Mouse (Mus musculus) MEL (cell line): ENCODE data around the gene Hspb1. TPM values are rescaled to one million over a fixed set of nuclear protein-coding genes. Genes with fewer than 3 reads are reported as not detected.
A peak's percentile ranks its signal among the peaks of the same experiment; 100 is the strongest.

ENCODE experiments used
- DNase-seq: peaks from one replicate; pipeline ENCODE4 v3.0.0; 2011; ENCODE audit warnings: low read depth, low spot score
- H3K27ac ChIP-seq: 2 replicates; pipeline ENCODE4 v1.5.1; 2012; ENCODE audit warnings: low read depth, mild to moderate bottlenecking, control low read depth, low read length, moderate library complexity; ENCODE audit not compliant: control insufficient read depth
- H3K27me3 ChIP-seq, 2 experiments: fragments of 150-350 bp in 1 of 2; sonication (generic) in 1 of 2; 2 replicates each; pipeline ENCODE4 v1.6.1; 2012; ENCODE audit warnings: low read length in 2 of 2, mild to moderate bottlenecking in 2 of 2, improper control_type of control experiment in 1 of 2, moderate library complexity in 1 of 2; ENCODE audit not compliant: insufficient read depth in 2 of 2, control insufficient read depth in 1 of 2
- H3K36me3 ChIP-seq, 2 experiments: 2 replicates each; pipeline ENCODE4 v1.6.1; 2012 to 2014; ENCODE audit warnings: low read length in 2 of 2, improper control_type of control experiment in 1 of 2, inconsistent platforms in 1 of 2, mild to moderate bottlenecking in 1 of 2; ENCODE audit not compliant: insufficient read depth in 2 of 2, control insufficient read depth in 1 of 2
- H3K4me1 ChIP-seq, 2 experiments: fragments of 150-350 bp in 1 of 2; sonication (generic) in 1 of 2; 2 replicates each; pipeline ENCODE4 v1.6.1; 2012; ENCODE audit warnings: low read length in 2 of 2, improper control_type of control experiment in 1 of 2, mild to moderate bottlenecking in 1 of 2; ENCODE audit not compliant: insufficient read depth in 2 of 2, control insufficient read depth in 1 of 2
- H3K4me3 ChIP-seq, 2 experiments: fragments of 150-350 bp in 1 of 2; sonication (generic) in 1 of 2; 2 replicates each; pipeline ENCODE4 v1.5.1; 2012; ENCODE audit warnings: low read depth in 2 of 2, low read length in 2 of 2, mild to moderate bottlenecking in 2 of 2, moderate library complexity in 2 of 2, control low read depth in 1 of 2, improper control_type of control experiment in 1 of 2; ENCODE audit not compliant: control insufficient read depth in 1 of 2, insufficient read depth in 1 of 2
- H3K79me2 ChIP-seq: 2 replicates; pipeline ENCODE4 v1.6.1; 2012; ENCODE audit warnings: mild to moderate bottlenecking, low read length, moderate library complexity; ENCODE audit not compliant: control insufficient read depth, poor library complexity, insufficient read depth
- H3K9ac ChIP-seq: 2 replicates; pipeline ENCODE4 v1.6.1; 2012; ENCODE audit warnings: low read depth, mild to moderate bottlenecking, control low read depth, low read length, moderate library complexity; ENCODE audit not compliant: control insufficient read depth, poor library complexity, severe bottlenecking
- H3K9me3 ChIP-seq: fragments of 150-350 bp; sonication (generic); replicated peaks from 2 replicates; pipeline ENCODE4 v1.6.1; 2012; ENCODE audit warnings: mild to moderate bottlenecking, low read length, improper control_type of control experiment, moderate library complexity; ENCODE audit not compliant: insufficient read depth
- CHD1 ChIP-seq: IDR thresholded peaks from 2 replicates; pipeline ENCODE4 v1.6.1; 2012; ENCODE audit warnings: low read depth, mild to moderate bottlenecking, inconsistent platforms, low read length, improper control_type of control experiment
- CTCF ChIP-seq, 3 experiments: IDR thresholded peaks in 2 of 3; conservative IDR thresholded peaks in 1 of 3; 2 replicates each; pipeline ENCODE4 v1.5.1; 2011 to 2012; ENCODE audit warnings: low read length in 3 of 3, low read depth in 2 of 3, mild to moderate bottlenecking in 2 of 3, improper control_type of control experiment in 1 of 3, inconsistent platforms in 1 of 3, mixed read lengths in 1 of 3, moderate library complexity in 1 of 3; ENCODE audit not compliant: control insufficient read depth in 1 of 3, insufficient read depth in 1 of 3, poor library complexity in 1 of 3, severe bottlenecking in 1 of 3
- ELF1 ChIP-seq: IDR thresholded peaks from 2 replicates; pipeline ENCODE4 v1.6.1; 2014; ENCODE audit warnings: low read depth, mild to moderate bottlenecking, inconsistent platforms, low read length, improper control_type of control experiment, moderate library complexity
- EP300 ChIP-seq, 2 experiments: IDR thresholded peaks; 2 replicates each; pipeline ENCODE4 v1.6.1; 2011; ENCODE audit warnings: improper control_type of control experiment in 2 of 2, low read length in 2 of 2, low read depth in 1 of 2, mild to moderate bottlenecking in 1 of 2
- JUND ChIP-seq: IDR thresholded peaks from 2 replicates; pipeline ENCODE4 v1.6.1; 2011; ENCODE audit warnings: low read depth, mild to moderate bottlenecking, improper control_type of control experiment, low read length
- MAFK ChIP-seq: IDR thresholded peaks from 2 replicates; pipeline ENCODE4 v1.6.1; 2011; ENCODE audit warnings: low read depth, mild to moderate bottlenecking, low read length, improper control_type of control experiment, borderline replicate concordance
- MAZ ChIP-seq: IDR thresholded peaks from 2 replicates; pipeline ENCODE4 v1.6.1; 2012; ENCODE audit warnings: low read depth, mild to moderate bottlenecking, inconsistent platforms, low read length, improper control_type of control experiment
- MEF2A ChIP-seq: IDR thresholded peaks from 2 replicates; pipeline ENCODE4 v1.6.1; 2014; ENCODE audit warnings: low read depth, mild to moderate bottlenecking, inconsistent platforms, low read length, improper control_type of control experiment; ENCODE audit not compliant: poor library complexity, insufficient replicate concordance, severe bottlenecking; ENCODE audit errors: extremely low read depth
- MYB ChIP-seq: IDR thresholded peaks from 2 replicates; pipeline ENCODE4 v1.6.1; 2011; ENCODE audit warnings: mild to moderate bottlenecking, low read depth, low read length, improper control_type of control experiment
- MYC ChIP-seq: IDR thresholded peaks from 2 replicates; pipeline ENCODE4 v1.6.1; 2011; ENCODE audit warnings: low read depth, mild to moderate bottlenecking, low read length, improper control_type of control experiment, moderate library complexity
- NELFE ChIP-seq: IDR thresholded peaks from 2 replicates; pipeline ENCODE4 v1.6.1; 2011; ENCODE audit warnings: low read depth, low read length, improper control_type of control experiment
- POLR2A ChIP-seq, 2 experiments: IDR thresholded peaks; 2 replicates each; pipeline ENCODE4 v1.6.1; 2011 to 2012; ENCODE audit warnings: low read length in 2 of 2, mild to moderate bottlenecking in 2 of 2, control low read depth in 1 of 2, improper control_type of control experiment in 1 of 2, low read depth in 1 of 2, moderate library complexity in 1 of 2; ENCODE audit not compliant: control insufficient read depth in 1 of 2, insufficient read depth in 1 of 2, poor library complexity in 1 of 2
- POLR2AphosphoS2 ChIP-seq: IDR thresholded peaks from 2 replicates; pipeline ENCODE4 v1.6.1; 2011; ENCODE audit warnings: low read length, improper control_type of control experiment
- POLR2AphosphoS5 ChIP-seq: IDR thresholded peaks from 2 replicates; pipeline ENCODE4 v1.6.1; 2012; ENCODE audit warnings: low read depth, borderline replicate concordance, mild to moderate bottlenecking, inconsistent platforms, low read length, moderate library complexity, mixed read lengths
- RAD21 ChIP-seq: IDR thresholded peaks from 2 replicates; pipeline ENCODE4 v1.6.1; 2011; ENCODE audit warnings: mild to moderate bottlenecking, low read depth, low read length, improper control_type of control experiment
- SIN3A ChIP-seq: IDR thresholded peaks from 2 replicates; pipeline ENCODE4 v1.6.1; 2012; ENCODE audit warnings: low read length, improper control_type of control experiment, inconsistent platforms
- SMC3 ChIP-seq: IDR thresholded peaks from 2 replicates; pipeline ENCODE4 v1.6.1; 2011; ENCODE audit warnings: low read depth, low read length, improper control_type of control experiment
- TBP ChIP-seq: IDR thresholded peaks from 2 replicates; pipeline ENCODE4 v1.8.0; 2011; ENCODE audit warnings: low read depth, low read length, improper control_type of control experiment
- UBTF ChIP-seq: IDR thresholded peaks from 2 replicates; pipeline ENCODE4 v1.6.1; 2012; ENCODE audit warnings: low read depth, mild to moderate bottlenecking, inconsistent platforms, low read length, improper control_type of control experiment, moderate library complexity, borderline replicate concordance; ENCODE audit not compliant: insufficient read depth
- USF2 ChIP-seq, 2 experiments: IDR thresholded peaks; 2 replicates each; pipeline ENCODE4 v1.6.1; 2011 to 2012; ENCODE audit warnings: improper control_type of control experiment in 2 of 2, low read length in 2 of 2, borderline replicate concordance in 1 of 2, inconsistent platforms in 1 of 2, low read depth in 1 of 2, mild to moderate bottlenecking in 1 of 2; ENCODE audit not compliant: insufficient read depth in 1 of 2
- ZKSCAN1 ChIP-seq: IDR thresholded peaks from 2 replicates; pipeline ENCODE4 v1.6.1; 2012; ENCODE audit warnings: low read depth, mild to moderate bottlenecking, inconsistent platforms, low read length, improper control_type of control experiment, moderate library complexity
- ZMIZ1 ChIP-seq: IDR thresholded peaks from 2 replicates; pipeline ENCODE4 v1.6.1; 2012; ENCODE audit warnings: low read depth, mild to moderate bottlenecking, inconsistent platforms, low read length, improper control_type of control experiment, moderate library complexity
- polyA plus RNA-seq, 2 experiments: library from polyadenylated mRNA; stranded (reverse) in 1 of 2; unstranded in 1 of 2; fragments of >175 nt in 1 of 2; fragments of >200 nt in 1 of 2; gene quantifications; 2 replicates each; pipeline versions ENCODE4 v1.2.1 to v1.2.4; 2012; ENCODE audit warnings: low replicate concordance in 2 of 2, low read depth in 1 of 2; ENCODE audit not compliant: insufficient read length in 2 of 2, insufficient read depth in 1 of 2, missing spikeins in 1 of 2
- total RNA-seq: library from RNA; depleted of rRNA; stranded (reverse); fragments of 300-350 nt; gene quantifications from 2 replicates; pipeline ENCODE4 v1.2.3, GENCODE M21; 2012

Hspb1 gene
- total and polyA plus RNA-seq, 3 experiments, result not detected

GRCm38 (mm10) chr5:135908989-135909388, 21.3 kb downstream of the Hspb1 start:
- no peak for DNase-seq
- Histone ChIP-seq H3K36me3 (peaks cover 0 to 15% of the 10 kb centered on the region in 2 experiments; a peak in 2 of 4 replicates), H3K4me1 (no peaks in the 10 kb centered on the region), H3K9me3 (no peaks in the 10 kb centered on the region), H3K27me3 (no peaks in the 10 kb centered on the region), H3K9ac (no peak overlapping the region), H3K4me3 (no peak overlapping the region), H3K27ac (no peak overlapping the region), H3K79me2 (peaks cover 19% of the 10 kb centered on the region)
- TF ChIP-seq MYB (no peak), MAFK (no peak), MAZ (no peak), ZKSCAN1 (no peak), ELF1 (no peak), MYC (no peak)
- TF ChIP-seq, all 39 proteins: peak for 0

GRCm38 (mm10) chr5:135909646-135910045, 21.9 kb downstream of the Hspb1 start:
- no peak overlapping the region for H3K4me3 ChIP-seq
- H3K4me1 ChIP-seq, result no peaks in the 10 kb centered on the region
- H3K27ac ChIP-seq, result no peak overlapping the region
- TF ChIP-seq NELFE (no peak), POLR2A (IDR thresholded peaks at IDR 0.05; ENCODE audit: control insufficient read depth in 1 of 2, insufficient read depth in 1 of 2, low read depth in 1 of 2, low read length in 2 of 2, poor library complexity in 1 of 2) (peak in 1 of 2 experiments; percentile 16; a peak in 1 of 4 replicates)
- H3K79me2 ChIP-seq, result peaks cover 21% of the 10 kb centered on the region
- H3K9me3 ChIP-seq, result no peaks in the 10 kb centered on the region
- no peaks in the 10 kb centered on the region for H3K27me3 ChIP-seq
- H3K9ac ChIP-seq, result no peak overlapping the region
- DNase-seq, result no peak
- H3K36me3 ChIP-seq, result peaks cover 0 to 20% of the 10 kb centered on the region in 2 experiments; a peak in 2 of 4 replicates

GRCm38 (mm10) chr5:135910813-135911212, 23.1 kb downstream of the Hspb1 start:
- H3K36me3 ChIP-seq, result peaks cover 3 to 23% of the 10 kb centered on the region in 2 experiments; a peak in 3 of 4 replicates
- peaks cover 30% of the 10 kb centered on the region for H3K79me2 ChIP-seq
- H3K4me1 ChIP-seq, result no peaks in the 10 kb centered on the region; a peak in 1 of 4 replicates
- DNase-seq, result no peak
- no peak overlapping the region for H3K27ac ChIP-seq
- no peak overlapping the region for H3K9ac ChIP-seq
- TF ChIP-seq JUND (no peak), POLR2AphosphoS2 (no peak), SMC3 (no peak), RAD21 (no peak), CTCF (IDR thresholded peaks at IDR 0.05 in 2 of 3, conservative IDR thresholded peaks at IDR 0.05 in 1 of 3; ENCODE audit: control insufficient read depth in 1 of 3, insufficient read depth in 1 of 3, low read depth in 2 of 3, low read length in 3 of 3, poor library complexity in 1 of 3, severe bottlenecking in 1 of 3) (no peak), MYB (no peak), SIN3A (no peak), UBTF (no peak), POLR2AphosphoS5 (no peak), NELFE (no peak), ZMIZ1 (no peak), USF2 (IDR thresholded peaks at IDR 0.05; ENCODE audit: borderline replicate concordance in 1 of 2, insufficient read depth in 1 of 2, low read depth in 1 of 2, low read length in 2 of 2) (no peak), MEF2A (no peak), CHD1 (no peak), TBP (no peak), MAZ (no peak), MYC (no peak), EP300 (IDR thresholded peaks at IDR 0.05; ENCODE audit: low read depth in 1 of 2, low read length in 2 of 2) (no peak)
- TF ChIP-seq, all 39 proteins: peak for 0
- H3K27me3 ChIP-seq, result no peaks in the 10 kb centered on the region
- no peak overlapping the region for H3K4me3 ChIP-seq
- no peaks in the 10 kb centered on the region for H3K9me3 ChIP-seq
